Comparison of ENCODE assay signal across 32 mouse cellular contexts in genomic region chr2:28040466-28040865, GRCm38 (mm10). TPM values are rescaled to one million over a fixed set of nuclear protein-coding genes. Genes with fewer than 3 reads are reported as not detected.
"Had no signal": no experiment of that assay in that cellular context is flagged by ENCODE, and none has a peak within 500 bp of the region (broad histone marks: within the 10 kb centered on the region; RNA-seq: fewer than 3 reads in every experiment).

No protein-coding gene starts in this region.

- H3K36me3 ChIP-seq: forebrain, embryonic 12.5 days; forebrain, embryonic 15.5 days had no signal

- H3K4me3 ChIP-seq: embryonic facial prominence, embryonic 10.5 days; embryonic facial prominence, embryonic 12.5 days; embryonic facial prominence, embryonic 13.5 days; embryonic facial prominence, embryonic 15.5 days; erythroblast, embryonic 14.5 days; forebrain, embryonic 10.5 days; forebrain, embryonic 12.5 days; forebrain, embryonic 13.5 days; forebrain, embryonic 15.5 days; gastrocnemius, adult 2 months; heart, adult 2 months had no signal

- DNase-seq: cerebellum, adult 2 months; cerebellum, adult 8-10 months; cerebellum, postnatal 10 days; cerebellum, postnatal 25 days; cerebellum, postnatal 36 days; embryo, embryonic 11 days; forebrain, postnatal 0 days; gastrocnemius, adult 2 months; gastrocnemius, postnatal 10 days; gastrocnemius, postnatal 14 days; gastrocnemius, postnatal 25 days; gastrocnemius, postnatal 36 days; heart, adult 18-20 months; heart, adult 2 months had no signal

- H3K4me2 ChIP-seq: embryonic facial prominence, embryonic 12.5 days; embryonic facial prominence, embryonic 13.5 days; embryonic facial prominence, embryonic 15.5 days; forebrain, embryonic 12.5 days; forebrain, embryonic 13.5 days; forebrain, embryonic 15.5 days had no signal

- H3K27me3 ChIP-seq: embryonic facial prominence, embryonic 12.5 days; embryonic facial prominence, embryonic 13.5 days; embryonic facial prominence, embryonic 15.5 days; forebrain, embryonic 12.5 days; forebrain, embryonic 13.5 days; forebrain, embryonic 15.5 days had no signal

RNA-seq across cellular contexts. Expression of gene Fcnb, which starts 44.2 kb away (rescaled TPM):
- total RNA-seq: forebrain, postnatal 0 days; gastrocnemius, adult 18-20 months; gastrocnemius, adult 2 months; gastrocnemius, adult 8-10 months; gastrocnemius, postnatal 14 days; gastrocnemius, postnatal 25 days; gastrocnemius, postnatal 36 days; gastrocnemius, postnatal 4 days; heart, adult 18-20 months; heart, adult 2 months; heart, adult 8-10 months had no signal
- polyA plus RNA-seq: cerebellum, adult 2 months; cortical plate, adult 2 months; embryonic facial prominence, embryonic 10.5 days; embryonic facial prominence, embryonic 12.5 days; embryonic facial prominence, embryonic 13.5 days; erythroblast, embryonic 14.5 days; forebrain, embryonic 10.5 days; forebrain, embryonic 13.5 days; forebrain, embryonic 14.5 days; forebrain, embryonic 16.5 days; forebrain, postnatal 0 days; frontal cortex, adult 2 months; gonadal fat pad, adult 2 months; heart, adult 2 months had no signal
